Mouse (Mus musculus): ENCODE results near the gene Zcchc14. TPM values are rescaled to one million over a fixed set of nuclear protein-coding genes. Genes with fewer than 3 reads are reported as not detected.
A peak's percentile ranks its signal among the peaks of the same experiment; 100 is the strongest.
"Not testable (repeated sequence)": the region's sequence is repeated elsewhere in the genome, so short reads cannot be mapped to it uniquely, and the experiment has no call there.

The Zcchc14 gene
- polyA plus RNA-seq, 1 experiment from 2014 or later = 16.4 TPM

GRCm38 (mm10) chr8:121609916-121610315, 42.8 kb downstream of the Zcchc14 start:
- H3K36me3 ChIP-seq (ENCODE audit: insufficient read depth, low read length) = peaks cover 66% of the 10 kb centered on the region

GRCm38 (mm10) chr8:121609251-121609650, 43.5 kb downstream of the Zcchc14 start:
- 86% methylated on average over 15 of the region's 15 CpGs for WGBS

More at GRCm38 (mm10) chr8:121609916-121610315, 42.8 kb downstream of the Zcchc14 start:
- no peak overlapping the region for H3K4me2 ChIP-seq (replicated peaks; ENCODE audit: low read depth, low read length)
- H3K4me3 ChIP-seq (ENCODE audit: low read length) = no peak overlapping the region
- no peaks in the 10 kb centered on the region for H3K9me3 ChIP-seq (ENCODE audit: low read length)
- 96% methylated on average over 11 of the region's 11 CpGs for WGBS
- H3K27ac ChIP-seq (ENCODE audit: low read length) = no peak overlapping the region
- no peaks in the 10 kb centered on the region for H3K27me3 ChIP-seq (ENCODE audit: insufficient read depth, low read length)
- no peaks in the 10 kb centered on the region for H3K4me1 ChIP-seq (ENCODE audit: insufficient read depth, low read length)
- no peak overlapping the region for H3K9ac ChIP-seq (replicated peaks; ENCODE audit: low read length)
- ATAC-seq (ENCODE audit: low FRiP score, low TSS enrichment) = no peak

GRCm38 (mm10) chr8:121607661-121608060, 45.0 kb downstream of the Zcchc14 start:
- Histone ChIP-seq H3K9me3 (ENCODE audit: low read length) (no peaks in the 10 kb centered on the region), H3K4me3 (ENCODE audit: low read length) (no peak overlapping the region), H3K27ac (ENCODE audit: low read length) (no peak overlapping the region), H3K4me1 (ENCODE audit: insufficient read depth, low read length) (no peaks in the 10 kb centered on the region), H3K36me3 (ENCODE audit: insufficient read depth, low read length) (peaks cover 85% of the 10 kb centered on the region), H3K9ac (replicated peaks; ENCODE audit: low read length) (no peak overlapping the region), H3K27me3 (ENCODE audit: insufficient read depth, low read length) (no peaks in the 10 kb centered on the region), H3K4me2 (replicated peaks; ENCODE audit: low read depth, low read length) (no peak overlapping the region)
- WGBS = 85% methylated on average over 5 of the region's 5 CpGs
- no peak for ATAC-seq (ENCODE audit: low FRiP score, low TSS enrichment)

More at GRCm38 (mm10) chr8:121609251-121609650, 43.5 kb downstream of the Zcchc14 start:
- Histone ChIP-seq H3K9me3 (ENCODE audit: low read length) (no peaks in the 10 kb centered on the region), H3K4me3 (ENCODE audit: low read length) (no peak overlapping the region), H3K4me1 (ENCODE audit: insufficient read depth, low read length) (no peaks in the 10 kb centered on the region), H3K27ac (ENCODE audit: low read length) (no peak overlapping the region), H3K4me2 (replicated peaks; ENCODE audit: low read depth, low read length) (no peak overlapping the region), H3K9ac (replicated peaks; ENCODE audit: low read length) (no peak overlapping the region), H3K27me3 (ENCODE audit: insufficient read depth, low read length) (no peaks in the 10 kb centered on the region), H3K36me3 (ENCODE audit: insufficient read depth, low read length) (peaks cover 73% of the 10 kb centered on the region)
- ATAC-seq (ENCODE audit: low FRiP score, low TSS enrichment) = no peak

- H3K27me3 ChIP-seq (ENCODE audit: insufficient read depth, low read length) = no peaks in the 10 kb centered on the region
- no peak overlapping the region for H3K27ac ChIP-seq (ENCODE audit: low read length)
- no peak for ATAC-seq (ENCODE audit: low FRiP score, low TSS enrichment)
- no peak overlapping the region for H3K9ac ChIP-seq (replicated peaks; ENCODE audit: low read length)
- H3K4me1 ChIP-seq (ENCODE audit: insufficient read depth, low read length) = no peaks in the 10 kb centered on the region
- H3K4me2 ChIP-seq (replicated peaks; ENCODE audit: low read depth, low read length) = no peak overlapping the region
- 93% methylated on average over 12 of the region's 12 CpGs for WGBS
- peaks cover 83% of the 10 kb centered on the region for H3K36me3 ChIP-seq (ENCODE audit: insufficient read depth, low read length)
- no peaks in the 10 kb centered on the region for H3K9me3 ChIP-seq (ENCODE audit: low read length)
- no peak overlapping the region for H3K4me3 ChIP-seq (ENCODE audit: low read length)
Measured at GRCm38 (mm10) chr8:121603801-121604200, 48.9 kb downstream of the Zcchc14 start.

- no peaks in the 10 kb centered on the region for H3K9me3 ChIP-seq (ENCODE audit: low read length)
- no peak overlapping the region for H3K27ac ChIP-seq (ENCODE audit: low read length)
- no peak overlapping the region for H3K4me2 ChIP-seq (replicated peaks; ENCODE audit: low read depth, low read length)
- no peak overlapping the region for H3K9ac ChIP-seq (replicated peaks; ENCODE audit: low read length)
- ATAC-seq (ENCODE audit: low FRiP score, low TSS enrichment) = peak; percentile 29; the same call in 1 of the 2 replicates
- no peaks in the 10 kb centered on the region for H3K4me1 ChIP-seq (ENCODE audit: insufficient read depth, low read length)
- 31% methylated on average over 3 of the region's 3 CpGs for whole genome bisulfite sequencing
- H3K27me3 ChIP-seq (ENCODE audit: insufficient read depth, low read length) = no peaks in the 10 kb centered on the region
- peaks cover 78% of the 10 kb centered on the region for H3K36me3 ChIP-seq (ENCODE audit: insufficient read depth, low read length)
- no peak overlapping the region for H3K4me3 ChIP-seq (ENCODE audit: low read length)
Measured at GRCm38 (mm10) chr8:121602860-121603259, 49.8 kb downstream of the Zcchc14 start.

GRCm38 (mm10) chr8:121602411-121602810, 50.3 kb downstream of the Zcchc14 start:
- Histone ChIP-seq H3K4me3 (ENCODE audit: low read length) (no peak overlapping the region), H3K9me3 (ENCODE audit: low read length) (no peaks in the 10 kb centered on the region), H3K4me2 (replicated peaks; ENCODE audit: low read depth, low read length) (no peak overlapping the region), H3K27ac (ENCODE audit: low read length) (no peak overlapping the region), H3K9ac (replicated peaks; ENCODE audit: low read length) (no peak overlapping the region), H3K27me3 (ENCODE audit: insufficient read depth, low read length) (no peaks in the 10 kb centered on the region), H3K36me3 (ENCODE audit: insufficient read depth, low read length) (peaks cover 78% of the 10 kb centered on the region), H3K4me1 (ENCODE audit: insufficient read depth, low read length) (no peaks in the 10 kb centered on the region)
- ATAC-seq (ENCODE audit: low FRiP score, low TSS enrichment) = 0 out of 2 replicates have a peak, but pooled peaks have one; percentile 5
- 93% methylated on average over 12 of the region's 12 CpGs for WGBS

- no peaks in the 10 kb centered on the region for H3K4me1 ChIP-seq (ENCODE audit: insufficient read depth, low read length)
- no peaks in the 10 kb centered on the region for H3K27me3 ChIP-seq (ENCODE audit: insufficient read depth, low read length)
- H3K9me3 ChIP-seq (ENCODE audit: low read length) = no peaks in the 10 kb centered on the region
- H3K36me3 ChIP-seq (ENCODE audit: insufficient read depth, low read length) = peaks cover 71% of the 10 kb centered on the region
- ATAC-seq (ENCODE audit: low FRiP score, low TSS enrichment) = no peak
- no peak overlapping the region for H3K27ac ChIP-seq (ENCODE audit: low read length)
- 86% methylated on average over 14 of the region's 14 CpGs for WGBS
- no peak overlapping the region for H3K4me2 ChIP-seq (replicated peaks; ENCODE audit: low read depth, low read length)
- no peak overlapping the region for H3K9ac ChIP-seq (replicated peaks; ENCODE audit: low read length)
- H3K4me3 ChIP-seq (ENCODE audit: low read length) = no peak overlapping the region
Measured at GRCm38 (mm10) chr8:121599842-121600241, 52.9 kb downstream of the Zcchc14 start.

- Histone ChIP-seq H3K4me1 (ENCODE audit: insufficient read depth, low read length) (no peaks in the 10 kb centered on the region), H3K9ac (replicated peaks; ENCODE audit: low read length) (no peak overlapping the region), H3K27me3 (ENCODE audit: insufficient read depth, low read length) (no peaks in the 10 kb centered on the region), H3K27ac (ENCODE audit: low read length) (no peak overlapping the region), H3K4me3 (ENCODE audit: low read length) (no peak overlapping the region), H3K36me3 (ENCODE audit: insufficient read depth, low read length) (peaks cover 67% of the 10 kb centered on the region), H3K9me3 (ENCODE audit: low read length) (no peaks in the 10 kb centered on the region), H3K4me2 (replicated peaks; ENCODE audit: low read depth, low read length) (no peak overlapping the region)
- WGBS = 35% methylated on average over 7 of the region's 7 CpGs
- ATAC-seq (ENCODE audit: low FRiP score, low TSS enrichment) = peak; percentile 67; the same call in 1 of the 2 replicates
Measured at GRCm38 (mm10) chr8:121598892-121599291, 53.8 kb downstream of the Zcchc14 start.

GRCm38 (mm10) chr8:121598190-121598589, 54.5 kb downstream of the Zcchc14 start:
- Histone ChIP-seq H3K36me3 (ENCODE audit: insufficient read depth, low read length) (peaks cover 63% of the 10 kb centered on the region), H3K4me1 (ENCODE audit: insufficient read depth, low read length) (no peaks in the 10 kb centered on the region), H3K4me3 (ENCODE audit: low read length) (no peak overlapping the region), H3K27me3 (ENCODE audit: insufficient read depth, low read length) (no peaks in the 10 kb centered on the region), H3K4me2 (replicated peaks; ENCODE audit: low read depth, low read length) (no peak overlapping the region), H3K9me3 (ENCODE audit: low read length) (no peaks in the 10 kb centered on the region), H3K27ac (ENCODE audit: low read length) (no peak overlapping the region), H3K9ac (replicated peaks; ENCODE audit: low read length) (no peak overlapping the region)
- WGBS = 91% methylated on average over 7 of the region's 7 CpGs
- ATAC-seq (ENCODE audit: low FRiP score, low TSS enrichment) = no peak

GRCm38 (mm10) chr8:121597492-121597891, 55.2 kb downstream of the Zcchc14 start:
- H3K36me3 ChIP-seq (ENCODE audit: insufficient read depth, low read length) = peaks cover 57% of the 10 kb centered on the region
- not testable (repeated sequence) for H3K4me3 ChIP-seq (ENCODE audit: low read length); H3K9me3 ChIP-seq (ENCODE audit: low read length); H3K9ac ChIP-seq (replicated peaks; ENCODE audit: low read length); H3K4me2 ChIP-seq (replicated peaks; ENCODE audit: low read depth, low read length); H3K4me1 ChIP-seq (ENCODE audit: insufficient read depth, low read length); ATAC-seq (ENCODE audit: low FRiP score, low TSS enrichment); H3K27ac ChIP-seq (ENCODE audit: low read length); H3K27me3 ChIP-seq (ENCODE audit: insufficient read depth, low read length)
- WGBS = 77% methylated on average over 2 of the region's 2 CpGs
